Mouse (Mus musculus): ENCODE data around the gene Kcnj9. TPM values are rescaled to one million over a fixed set of nuclear protein-coding genes. Genes with fewer than 3 reads are reported as not detected.

Kcnj9 gene
- polyA plus RNA-seq, 1 experiment from 2014 or later: 0.08 TPM

GRCm38 (mm10) chr1:172349916-172350812 is 21.0 kb upstream of the Kcnj9 start:
- ChIA-PET CTCF (no interaction called here), POLR2A (interaction anchor here (0.6 kb wide), 2 partner anchors 11 to 33 kb away, joined by 3 read pairs; no protein-coding TSS in a partner anchor)
- H3K27me3 ChIP-seq: peaks cover 11% of the 10 kb centered on the region
- in situ Hi-C loops (cut with MboI; ENCODE audit: low pct_unique_long_range_greater_than_20kb): loop anchor here (25.0 kb wide), 2 partner anchors 313 to 513 kb away; partner anchors contain the start of genes Cd84 and Vangl2
- DNase-seq (ENCODE audit: low read depth, low spot score) (no peak), ATAC-seq (peak; percentile 65)
- no peak for TF ChIP-seq CTCF (IDR thresholded peaks at IDR 0.05)

- H3K27me3 ChIP-seq: peaks cover 11% of the 10 kb centered on the region
- DNase-seq (ENCODE audit: low read depth, low spot score) (no peak), ATAC-seq (no peak)
- ChIA-PET CTCF (no interaction called here), POLR2A (interaction anchor here (0.6 kb wide), 2 partner anchors 10 to 33 kb away, joined by 3 read pairs; no protein-coding TSS in a partner anchor)
- in situ Hi-C loops (cut with MboI; ENCODE audit: low pct_unique_long_range_greater_than_20kb): loop anchor here (25.0 kb wide), 2 partner anchors 312 to 512 kb away; partner anchors contain the start of genes Cd84 and Vangl2
- TF ChIP-seq CTCF (IDR thresholded peaks at IDR 0.05): no peak
Measured at GRCm38 (mm10) chr1:172349504-172349903, 20.4 kb upstream of the Kcnj9 start.

GRCm38 (mm10) chr1:172347382-172347781 is 18.3 kb upstream of the Kcnj9 start:
- DNase-seq (ENCODE audit: low read depth, low spot score) (no peak), ATAC-seq (no peak)
- in situ Hi-C loops (cut with MboI; ENCODE audit: low pct_unique_long_range_greater_than_20kb): loop anchor here (25.0 kb wide), 2 partner anchors 310 to 510 kb away; partner anchors contain the start of genes Cd84 and Vangl2
- POLR2A ChIA-PET: interaction anchor here (0.6 kb wide), 1 partner anchor 187 kb away, joined by 4 read pairs; no protein-coding TSS in a partner anchor
- CTCF ChIA-PET: interaction anchor here (1.2 to 2.5 kb wide), 4 partner anchors 10 to 22 kb away, joined by 3 to 10 read pairs (median 4); no protein-coding TSS in a partner anchor
- no peak for TF ChIP-seq CTCF (IDR thresholded peaks at IDR 0.05)
- H3K27me3 ChIP-seq: peaks cover 16% of the 10 kb centered on the region

- in situ Hi-C loops (cut with MboI; ENCODE audit: low pct_unique_long_range_greater_than_20kb): loop anchor here (25.0 kb wide), 2 partner anchors 309 to 509 kb away; partner anchors contain the start of genes Cd84 and Vangl2
- ChIA-PET CTCF (interaction anchor here (0.7 to 2.5 kb wide), 4 partner anchors 8 to 18 kb away, joined by 3 to 10 read pairs (median 4); no protein-coding TSS in a partner anchor), POLR2A (no interaction called here)
- peaks cover 16% of the 10 kb centered on the region for H3K27me3 ChIP-seq
- ATAC-seq (no peak), DNase-seq (ENCODE audit: low read depth, low spot score) (no peak)
- TF ChIP-seq CTCF (IDR thresholded peaks at IDR 0.05): no peak
Measured at GRCm38 (mm10) chr1:172346707-172347106, 17.6 kb upstream of the Kcnj9 start.

GRCm38 (mm10) chr1:172344820-172345219 is 15.7 kb upstream of the Kcnj9 start:
- POLR2A ChIA-PET: no interaction called here
- TF ChIP-seq CTCF (IDR thresholded peaks at IDR 0.05): no peak
- in situ Hi-C loops (cut with MboI; ENCODE audit: low pct_unique_long_range_greater_than_20kb): loop anchor here (25.0 kb wide), 2 partner anchors 308 to 508 kb away; partner anchors contain the start of genes Cd84 and Vangl2
- no peak for ATAC-seq
- H3K27me3 ChIP-seq: peaks cover 30% of the 10 kb centered on the region
- CTCF ChIA-PET: interaction anchor here (1.9 kb wide), 1 partner anchor 9 kb away, joined by 4 read pairs; no protein-coding TSS in a partner anchor
- no peak for DNase-seq (ENCODE audit: low read depth, low spot score)

GRCm38 (mm10) chr1:172343914-172344313 is 14.8 kb upstream of the Kcnj9 start:
- peaks cover 30% of the 10 kb centered on the region for H3K27me3 ChIP-seq

GRCm38 (mm10) chr1:172342729-172343128 is 13.6 kb upstream of the Kcnj9 start:
- CTCF ChIA-PET: no interaction called here
- DNase-seq (ENCODE audit: low read depth, low spot score) (no peak), ATAC-seq (no peak)
- peaks cover 27% of the 10 kb centered on the region for H3K27me3 ChIP-seq
- POLR2A ChIA-PET: no interaction called here
- TF ChIP-seq CTCF (IDR thresholded peaks at IDR 0.05): no peak
- in situ Hi-C loops (cut with MboI; ENCODE audit: low pct_unique_long_range_greater_than_20kb): loop anchor here (25.0 kb wide), 2 partner anchors 305 to 505 kb away; partner anchors contain the start of genes Cd84 and Vangl2

More at GRCm38 (mm10) chr1:172343914-172344313, 14.8 kb upstream of the Kcnj9 start:
- in situ Hi-C loops (cut with MboI; ENCODE audit: low pct_unique_long_range_greater_than_20kb): loop anchor here (25.0 kb wide), 2 partner anchors 307 to 507 kb away; partner anchors contain the start of genes Cd84 and Vangl2
- ChIA-PET POLR2A (no interaction called here), CTCF (interaction anchor here (1.9 kb wide), 1 partner anchor 10 kb away, joined by 4 read pairs; no protein-coding TSS in a partner anchor)
- ATAC-seq (no peak), DNase-seq (ENCODE audit: low read depth, low spot score) (no peak)
- TF ChIP-seq CTCF (IDR thresholded peaks at IDR 0.05): no peak

- POLR2A ChIA-PET: no interaction called here
- ATAC-seq (peak; percentile 6), DNase-seq (ENCODE audit: low read depth, low spot score) (no peak)
- H3K27me3 ChIP-seq: peaks cover 23% of the 10 kb centered on the region
- CTCF ChIA-PET: interaction anchor here (1.3 kb wide), 1 partner anchor 17 kb away, joined by 4 read pairs; no protein-coding TSS in a partner anchor
- TF ChIP-seq CTCF (IDR thresholded peaks at IDR 0.05): no peak
- in situ Hi-C loops (cut with MboI; ENCODE audit: low pct_unique_long_range_greater_than_20kb): loop anchor here (25.0 kb wide), 2 partner anchors 304 to 504 kb away; partner anchors contain the start of genes Cd84 and Vangl2
Measured at GRCm38 (mm10) chr1:172341386-172341785, 12.3 kb upstream of the Kcnj9 start.

GRCm38 (mm10) chr1:172340729-172341321 is 11.7 kb upstream of the Kcnj9 start, which contains the start of gene Kcnj10:
Kcnj10 (plus strand) TSS chr1:172341210.
- TF ChIP-seq CTCF (IDR thresholded peaks at IDR 0.05): no peak
- in situ Hi-C loops (cut with MboI; ENCODE audit: low pct_unique_long_range_greater_than_20kb): loop anchor here (25.0 kb wide), 2 partner anchors 304 to 504 kb away; partner anchors contain the start of genes Cd84 and Vangl2
- ATAC-seq (peak; percentile 92), DNase-seq (ENCODE audit: low read depth, low spot score) (no peak)
- H3K27me3 ChIP-seq: peaks cover 22% of the 10 kb centered on the region
- ChIA-PET CTCF (interaction anchor here (1.3 kb wide), 2 partner anchors 16 to 165 kb away, joined by 3 to 4 read pairs; no protein-coding TSS in a partner anchor), POLR2A (no interaction called here)

Measured in Patski (cell line).